Mouse (Mus musculus): Measurements from ENCODE around the gene Adgrv1. TPM values are rescaled to one million over a fixed set of nuclear protein-coding genes. Genes with fewer than 3 reads are reported as not detected.
"Not testable (repeated sequence)": the region's sequence is repeated elsewhere in the genome, so short reads cannot be mapped to it uniquely, and the experiment has no call there.

Gene Adgrv1
- total RNA-seq, 2 experiments from 2014 or later, result 1.5 to 1.9 TPM

DNA sequence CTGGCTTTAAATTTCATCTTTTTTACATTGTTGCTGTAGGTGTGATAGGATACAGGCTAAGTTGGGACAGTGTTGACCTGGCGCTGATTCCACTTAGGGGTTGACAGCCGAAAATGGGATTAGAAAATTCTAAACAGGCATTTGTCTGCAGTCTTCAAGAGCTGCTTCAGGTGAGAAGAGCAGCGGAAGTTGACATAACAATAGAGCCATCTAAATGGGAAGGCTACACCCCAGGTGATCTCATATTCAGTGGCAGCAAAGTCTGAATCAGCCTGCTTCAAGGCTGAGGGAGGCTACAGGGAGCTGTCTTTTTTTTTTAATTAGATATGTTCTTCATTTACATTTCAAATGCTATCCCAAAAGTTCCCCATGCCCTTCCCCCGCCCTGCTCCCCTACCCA is 365.5 kb downstream of the Adgrv1 start:
- not testable (repeated sequence) for DNase-seq (ENCODE audit: low spot score in 2 of 2)

DNA sequence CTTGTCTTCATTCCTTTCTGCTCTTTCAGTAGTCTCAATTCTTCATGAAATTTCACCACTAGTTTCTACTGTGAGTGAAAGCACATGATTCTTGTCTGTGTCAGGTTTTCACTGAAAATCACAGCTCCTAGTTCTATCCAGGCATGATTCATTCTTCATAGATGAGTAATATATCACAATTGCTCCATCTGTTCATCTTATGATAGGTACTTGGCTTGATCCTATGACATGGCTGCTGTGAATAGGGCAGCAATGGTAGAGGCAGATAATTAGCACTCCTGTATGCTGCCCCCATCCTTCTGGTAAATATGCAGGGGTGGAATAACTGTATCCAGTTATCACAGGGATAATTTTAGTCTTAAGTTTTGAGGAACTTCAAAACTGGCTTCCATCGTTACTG is 368.5 kb downstream of the Adgrv1 start:
- DNase-seq (ENCODE audit: low spot score in 2 of 2), result no peak

DNA sequence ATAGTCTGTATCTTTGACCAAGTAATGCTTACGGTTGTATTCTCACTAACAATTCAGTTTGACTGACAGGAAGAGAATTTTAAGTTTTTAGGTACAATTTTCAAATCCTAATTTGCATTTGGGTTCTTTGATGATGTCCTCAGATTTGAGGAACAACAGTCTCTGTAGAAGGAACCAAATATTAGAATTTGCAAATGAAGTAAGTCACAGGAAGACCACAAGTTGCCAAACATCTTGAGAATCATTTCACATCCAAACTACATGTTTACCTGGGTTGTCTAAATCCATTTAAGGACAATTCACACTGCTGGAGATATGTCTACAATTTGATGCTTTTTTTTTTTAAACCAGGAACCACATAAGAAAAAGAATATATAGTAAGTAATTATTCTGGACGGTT is 391.8 kb downstream of the Adgrv1 start:
- DNase-seq (ENCODE audit: low spot score in 2 of 2), result no peak

DNA sequence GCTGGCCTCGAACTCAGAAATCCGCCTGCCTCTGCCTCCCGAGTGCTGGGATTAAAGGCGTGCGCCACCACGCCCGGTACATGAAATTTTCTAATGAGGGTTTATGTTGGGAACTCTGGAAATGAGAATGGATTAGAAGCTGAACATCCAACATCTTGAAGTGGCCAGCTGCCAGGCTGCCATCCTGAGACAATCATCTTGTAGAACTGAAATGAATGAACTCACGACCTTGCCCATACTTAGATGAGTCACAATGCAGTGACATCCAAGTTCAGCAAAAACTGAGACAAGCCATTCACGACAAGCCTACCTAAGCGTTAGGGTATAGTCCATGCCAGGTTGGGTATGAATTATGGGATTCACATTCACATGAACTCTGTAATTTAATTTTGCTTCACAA is 393.1 kb downstream of the Adgrv1 start:
- DNase-seq (ENCODE audit: low spot score in 2 of 2), result no peak

- DNase-seq (ENCODE audit: low spot score in 2 of 2), result no peak
Observed at GRCm38 (mm10) chr13:81239427-81239826, 393.5 kb downstream of the Adgrv1 start.

DNA sequence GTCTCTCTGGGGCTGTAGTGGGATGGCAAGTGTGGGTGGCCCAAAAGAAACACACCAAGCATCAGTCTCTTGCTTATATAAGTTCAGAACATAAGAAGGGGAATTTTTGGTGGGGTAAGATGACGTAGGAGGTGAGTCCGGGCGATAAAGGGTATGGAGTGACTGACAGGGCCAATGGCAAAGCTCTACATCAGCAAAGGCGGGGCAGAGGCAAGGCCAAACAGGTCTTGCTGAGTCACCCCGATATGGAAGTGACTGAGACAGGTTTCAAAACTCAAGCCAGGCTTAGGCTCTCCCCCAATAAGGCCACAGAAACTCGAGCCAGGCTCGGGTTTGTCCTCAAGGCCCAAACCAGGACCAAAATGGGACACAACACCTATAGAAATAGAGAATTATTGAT is 394.1 kb downstream of the Adgrv1 start:
- DNase-seq (ENCODE audit: low spot score in 2 of 2), result no peak

DNA sequence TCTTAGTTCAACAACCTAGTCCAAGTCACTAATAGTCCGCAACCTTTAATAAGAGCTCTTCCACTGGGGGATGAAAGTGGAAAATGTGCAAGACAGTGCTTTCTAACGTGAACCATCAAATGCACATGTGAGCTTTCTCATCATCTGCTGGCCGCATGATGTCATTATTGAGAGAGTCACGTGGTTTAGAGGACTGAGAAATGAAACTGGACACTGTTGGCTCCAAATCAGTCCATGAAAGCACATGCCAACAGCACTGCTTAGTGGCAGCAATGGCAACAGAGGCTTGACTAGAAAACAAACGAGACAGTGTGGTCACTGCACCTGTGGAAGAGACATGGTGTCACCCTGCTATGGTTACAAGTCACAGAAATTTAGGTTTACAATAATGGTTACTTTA is 395.0 kb downstream of the Adgrv1 start:
- no peak for DNase-seq (ENCODE audit: low spot score in 2 of 2)

GRCm38 (mm10) chr13:81236758-81237395 is 396.1 kb downstream of the Adgrv1 start:
- DNase-seq (ENCODE audit: low spot score in 2 of 2), result no peak

DNA sequence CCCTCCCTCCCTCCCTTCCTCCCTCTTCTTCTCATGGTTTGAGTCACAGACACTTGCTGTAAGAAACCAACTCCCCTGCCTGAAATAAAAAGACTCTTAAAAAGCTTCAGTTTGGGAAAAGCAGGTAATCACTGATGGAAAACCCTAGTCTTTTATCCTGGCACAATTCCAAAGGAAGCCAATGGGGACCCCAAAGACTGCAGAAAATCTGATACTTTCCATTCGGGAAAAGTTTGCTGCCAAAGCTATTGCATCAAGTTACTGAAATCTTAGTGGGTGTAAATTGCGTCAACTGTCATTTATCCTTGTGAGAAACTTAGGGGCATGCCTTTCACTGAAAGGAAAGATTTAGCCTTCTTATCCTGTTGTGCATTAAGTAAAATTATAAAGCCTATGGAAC is 398.9 kb downstream of the Adgrv1 start:
- no peak for DNase-seq (ENCODE audit: low spot score in 2 of 2)

- peak in 1 of 2 experiments; percentile 50 for DNase-seq (ENCODE audit: low spot score in 2 of 2)
Observed at GRCm38 (mm10) chr13:81232839-81233238, 400.1 kb downstream of the Adgrv1 start.

DNA sequence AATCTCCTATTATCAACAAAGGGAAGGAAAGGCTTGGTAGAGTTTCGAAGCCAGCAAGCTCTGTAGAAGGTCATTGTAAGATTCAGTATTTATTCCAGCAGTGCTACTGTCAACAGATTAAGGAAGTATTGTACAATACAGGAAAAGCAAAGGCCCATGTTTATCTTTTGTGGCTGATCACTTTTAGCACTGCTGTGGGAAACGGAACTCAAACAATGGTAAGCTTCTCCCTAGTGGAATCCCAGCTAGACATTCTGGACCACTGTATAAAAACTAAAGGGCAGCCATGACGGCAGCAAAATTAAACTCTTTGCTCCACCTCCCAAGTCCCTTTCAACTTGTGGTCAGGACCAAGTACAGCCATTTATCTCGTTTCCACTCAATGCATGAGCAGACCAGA is 402.8 kb downstream of the Adgrv1 start:
- DNase-seq (ENCODE audit: low spot score in 2 of 2), result no peak

GRCm38 (mm10) chr13:81223768-81224167 is 409.2 kb downstream of the Adgrv1 start:
- no peak for DNase-seq (ENCODE audit: low spot score in 2 of 2)

GRCm38 (mm10) chr13:81222377-81222776 is 410.6 kb downstream of the Adgrv1 start:
- no peak for DNase-seq (ENCODE audit: low spot score in 2 of 2)

GRCm38 (mm10) chr13:81211436-81211835 is 421.5 kb downstream of the Adgrv1 start:
- no peak for DNase-seq (ENCODE audit: low spot score in 2 of 2)

DNA sequence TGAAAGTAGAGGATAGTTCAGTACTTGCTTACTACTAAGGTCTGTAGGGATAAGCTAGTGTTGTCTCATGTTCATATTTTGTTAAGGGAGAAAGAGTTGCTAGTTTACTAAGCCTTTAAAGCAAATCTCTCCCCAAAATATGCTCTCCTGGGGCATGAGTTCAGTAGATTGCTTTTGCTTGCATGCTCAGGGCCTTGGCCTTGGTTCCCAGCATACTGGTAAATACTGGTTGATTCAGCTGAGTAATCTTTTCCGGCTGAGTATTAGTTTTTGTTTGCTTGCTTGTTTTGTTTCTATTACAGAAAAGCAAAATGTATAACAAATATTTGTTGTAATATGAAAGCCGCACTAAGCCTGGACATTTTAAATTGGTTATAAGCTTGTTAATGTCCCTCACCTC is 422.4 kb downstream of the Adgrv1 start:
- no peak for DNase-seq (ENCODE audit: low spot score in 2 of 2)

GRCm38 (mm10) chr13:81209815-81210214 is 423.1 kb downstream of the Adgrv1 start:
- DNase-seq (ENCODE audit: low spot score in 2 of 2), result no peak

GRCm38 (mm10) chr13:81208106-81208613 is 424.8 kb downstream of the Adgrv1 start:
- no peak for DNase-seq (ENCODE audit: low spot score in 2 of 2)

- DNase-seq (ENCODE audit: low spot score in 2 of 2), result no peak
Observed at GRCm38 (mm10) chr13:81181966-81182908, 450.7 kb downstream of the Adgrv1 start.

DNA sequence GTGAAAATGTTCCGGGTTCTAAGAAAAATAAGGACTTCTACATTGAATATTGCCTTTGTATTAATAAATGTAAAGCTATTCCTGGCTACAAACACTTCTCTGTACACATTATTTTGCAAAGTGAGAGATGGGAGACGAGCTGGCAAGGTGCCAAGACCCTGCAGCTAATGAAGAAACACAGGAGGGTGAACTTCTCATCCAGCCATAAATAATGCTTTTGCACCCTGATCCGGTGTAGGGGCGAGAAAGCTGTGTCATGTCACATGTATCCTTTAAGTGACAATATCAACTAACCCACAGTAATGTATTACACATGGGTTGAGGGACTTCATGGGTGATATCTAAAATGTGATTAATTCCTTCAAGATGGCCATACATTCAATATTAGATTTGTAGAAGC is 451.5 kb downstream of the Adgrv1 start:
- DNase-seq (ENCODE audit: low spot score in 2 of 2), result no peak

- no peak for DNase-seq (ENCODE audit: low spot score in 2 of 2)
Observed at GRCm38 (mm10) chr13:81176820-81177219, 456.1 kb downstream of the Adgrv1 start.

- DNase-seq (ENCODE audit: low spot score in 2 of 2), result no peak
Observed at GRCm38 (mm10) chr13:81176071-81176470, 456.9 kb downstream of the Adgrv1 start.

- DNase-seq (ENCODE audit: low spot score in 2 of 2), result no peak
Observed at GRCm38 (mm10) chr13:81171115-81171514, 461.8 kb downstream of the Adgrv1 start.

Data from adrenal gland, adult 18-20 months (tissue).